Mouse (Mus musculus) fibroblast of lung, adult 2 months (primary cell): ENCODE data around the gene Sin3a.

ENCODE experiments used
- DNase-seq: peaks from one replicate; pipeline ENCODE4 v3.0.0-alpha.2; 2011; ENCODE audit warnings: low read depth

Gene Sin3a

DNA sequence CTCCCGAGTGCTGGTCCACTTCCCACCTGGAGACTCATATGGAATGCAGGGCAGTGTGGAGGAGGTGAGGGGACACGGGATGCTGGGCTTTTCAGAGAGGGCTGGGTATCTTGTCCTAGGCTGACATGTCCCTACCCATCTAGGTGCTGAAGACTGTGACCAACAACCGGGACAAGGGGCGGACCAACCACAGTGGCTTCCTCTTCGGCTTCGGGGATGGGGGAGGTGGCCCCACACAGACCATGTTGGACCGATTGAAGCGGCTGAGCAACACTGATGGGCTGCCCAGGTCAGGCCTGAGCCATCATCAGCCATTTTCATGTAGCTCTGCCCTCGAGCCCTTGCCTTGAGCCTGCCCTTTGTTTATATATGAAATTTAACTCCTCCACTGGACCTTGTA is 65.9 kb downstream of the Sin3a start:
- DNase-seq, result no peak

DNA sequence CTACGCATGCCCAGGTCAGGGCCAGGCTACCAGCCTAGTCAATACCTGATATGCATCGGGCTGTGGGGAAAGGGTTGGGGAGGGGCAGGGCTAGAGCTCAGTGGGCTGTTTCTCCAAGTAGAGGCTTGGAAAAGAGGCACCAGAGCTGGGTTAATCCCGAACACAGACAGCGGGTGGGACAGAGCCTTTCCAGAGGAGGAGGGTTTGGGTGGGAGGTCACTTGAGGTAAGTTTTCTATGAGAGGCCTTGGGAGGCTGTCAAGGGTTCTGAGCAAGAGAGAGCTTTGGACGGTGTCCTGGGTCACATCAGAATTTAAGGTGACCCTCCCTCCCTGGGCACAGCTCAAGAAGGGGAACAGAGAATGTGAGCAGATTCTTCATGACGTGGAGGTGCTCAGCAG is 66.7 kb downstream of the Sin3a start:
- DNase-seq, result no peak

DNA sequence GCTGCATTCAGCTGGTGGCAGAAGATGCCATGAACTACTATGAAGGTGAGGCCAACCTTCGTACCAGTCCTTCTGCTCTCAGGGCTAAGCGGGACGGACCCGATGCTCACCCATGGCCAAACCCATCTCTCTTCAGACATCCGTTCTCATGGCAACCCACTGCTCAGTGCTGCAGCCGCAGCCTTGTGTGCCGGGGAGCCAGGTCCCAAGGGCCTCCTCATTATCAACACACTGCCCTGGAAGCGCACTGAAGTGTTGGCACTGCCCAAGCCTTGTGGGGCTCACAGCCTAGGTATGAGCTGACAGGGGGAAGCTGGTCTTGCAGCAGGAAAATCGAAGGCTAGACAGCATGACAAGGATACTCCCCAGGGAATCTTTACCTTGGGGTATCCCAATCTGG is 67.3 kb downstream of the Sin3a start:
- no peak for DNase-seq

DNA sequence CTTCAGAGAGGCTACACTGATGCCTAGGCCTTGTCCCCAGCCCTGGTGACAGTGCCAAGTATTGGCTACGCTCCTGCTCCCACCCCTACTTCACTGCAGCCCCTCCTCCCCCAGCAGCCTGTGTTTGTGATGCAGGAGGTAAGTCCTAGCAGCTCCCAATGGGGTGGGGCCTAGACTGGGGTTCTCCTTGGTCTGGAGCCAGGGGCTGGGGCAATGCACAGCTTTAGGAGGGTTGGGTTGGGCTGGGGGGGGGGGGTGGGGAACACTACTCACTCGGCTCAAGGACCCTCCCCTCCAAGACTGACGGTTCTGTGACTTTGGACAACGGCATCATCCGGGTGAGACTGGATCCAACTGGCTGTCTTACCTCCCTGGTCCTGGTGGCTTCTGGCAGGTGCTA is 67.7 kb downstream of the Sin3a start:
- no peak for DNase-seq

DNA sequence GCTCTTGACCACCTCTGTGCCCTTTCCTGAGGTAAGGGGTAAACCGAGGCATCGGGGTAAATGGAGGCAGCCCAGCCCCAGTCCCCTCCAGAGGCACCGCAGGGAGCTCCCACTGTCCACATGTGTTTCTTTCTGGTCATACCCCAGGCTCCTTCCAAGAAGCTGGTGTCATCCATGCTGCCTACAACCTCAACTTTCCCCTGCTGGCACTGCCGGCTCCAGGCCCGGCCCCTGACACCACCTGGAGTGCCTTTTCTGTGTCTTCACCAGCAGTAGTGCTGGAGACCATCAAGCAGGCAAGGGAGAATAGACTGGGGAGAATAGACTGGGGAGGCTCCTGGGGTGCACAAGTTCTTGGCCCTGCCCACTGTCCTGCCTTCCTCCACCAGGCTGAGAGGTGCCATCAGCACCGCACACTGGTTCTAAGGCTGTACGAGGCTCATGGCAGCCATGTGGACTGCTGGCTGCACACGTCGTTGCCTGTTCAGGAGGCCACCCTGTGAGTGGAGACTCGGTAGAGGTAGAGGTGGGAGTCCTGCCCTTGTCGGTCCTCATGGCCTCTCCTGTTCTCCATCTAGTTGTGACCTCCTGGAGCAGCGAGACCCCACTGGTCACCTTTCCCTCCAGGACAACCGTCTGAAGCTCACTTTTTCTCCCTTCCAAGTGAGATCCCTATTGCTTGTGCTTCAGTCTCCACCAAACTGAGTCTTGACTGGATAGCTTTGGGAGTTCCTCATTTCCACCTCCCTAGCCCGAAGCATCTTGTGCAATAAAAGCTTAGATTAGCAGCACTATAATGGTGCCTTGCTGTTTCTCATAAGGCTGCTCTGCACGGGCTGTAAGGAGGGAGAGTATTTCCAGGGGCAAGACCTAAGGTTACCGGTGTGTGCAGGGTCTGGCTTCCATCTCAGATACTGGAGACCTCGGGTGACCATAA is 69.8 kb downstream of the Sin3a start:
- no peak for DNase-seq

DNA sequence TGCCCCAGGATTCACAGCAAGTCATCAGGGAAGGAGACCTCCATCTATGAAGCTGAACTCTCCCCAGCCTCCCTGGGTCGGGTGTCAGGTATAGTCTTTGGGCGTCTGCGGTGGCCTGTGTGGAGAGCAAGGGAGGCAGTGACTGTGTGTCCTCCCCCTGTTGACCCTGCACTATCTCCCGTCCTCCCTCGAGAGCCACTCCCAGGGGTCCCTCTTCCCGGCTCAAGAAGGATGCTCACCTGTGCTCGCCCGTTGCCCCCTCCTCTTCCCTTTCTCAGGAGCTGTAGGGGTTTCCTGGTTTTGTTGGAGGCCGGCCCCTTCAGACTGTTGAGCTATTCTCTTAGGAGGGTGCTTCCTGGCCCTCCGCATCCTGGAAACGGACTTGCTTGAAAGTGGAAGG is 71.4 kb downstream of the Sin3a start:
- DNase-seq, result no peak

DNA sequence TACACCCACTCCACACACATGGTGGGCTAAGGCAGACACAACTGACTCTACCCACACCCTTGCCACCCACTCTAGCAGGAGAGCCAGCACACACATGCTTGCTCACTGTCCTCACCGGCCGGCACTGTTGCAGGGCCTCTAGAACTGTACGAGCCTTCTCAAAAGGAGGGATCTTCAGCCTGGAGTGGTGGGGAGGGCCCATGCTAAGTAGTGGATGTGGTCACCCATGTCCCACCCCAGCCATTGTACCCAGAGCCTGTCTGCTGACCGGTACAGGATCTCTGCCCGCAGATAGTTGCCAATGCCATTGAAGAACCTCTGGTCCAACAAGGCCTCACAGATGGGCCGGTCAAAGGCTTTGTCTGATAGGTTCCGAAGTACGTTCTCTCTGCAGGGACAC is 73.0 kb downstream of the Sin3a start:
- no peak for DNase-seq

DNA sequence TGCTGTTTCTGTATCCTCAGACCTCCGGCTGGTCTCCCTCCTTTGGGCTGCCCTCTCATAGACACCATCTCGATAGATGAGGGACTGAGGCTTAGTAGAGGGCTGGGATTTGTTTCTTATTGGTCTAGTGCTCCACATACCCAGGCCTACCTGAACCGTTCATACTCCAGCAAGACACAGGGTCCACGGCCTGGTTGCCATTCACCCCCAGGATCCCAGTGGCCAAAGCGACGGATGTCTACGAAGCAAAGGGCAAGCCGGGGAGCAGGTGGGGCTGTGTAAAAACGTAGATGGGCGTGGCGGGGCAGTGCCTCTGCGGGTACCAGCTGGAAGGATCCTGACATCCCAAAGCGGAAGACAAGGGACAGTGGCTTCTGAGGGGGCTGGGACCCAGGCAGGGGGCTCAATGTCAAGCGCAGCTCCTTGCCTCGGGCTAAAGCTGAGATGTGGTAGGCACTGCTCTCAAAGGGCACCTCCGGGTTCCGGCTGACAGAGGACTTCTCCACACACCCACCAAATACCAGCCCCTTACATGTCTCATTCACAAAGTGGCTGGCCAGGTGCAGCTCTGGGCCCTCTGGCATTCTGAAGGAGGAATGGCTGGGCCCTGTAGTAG is 74.7 kb downstream of the Sin3a start:
- no peak for DNase-seq

DNA sequence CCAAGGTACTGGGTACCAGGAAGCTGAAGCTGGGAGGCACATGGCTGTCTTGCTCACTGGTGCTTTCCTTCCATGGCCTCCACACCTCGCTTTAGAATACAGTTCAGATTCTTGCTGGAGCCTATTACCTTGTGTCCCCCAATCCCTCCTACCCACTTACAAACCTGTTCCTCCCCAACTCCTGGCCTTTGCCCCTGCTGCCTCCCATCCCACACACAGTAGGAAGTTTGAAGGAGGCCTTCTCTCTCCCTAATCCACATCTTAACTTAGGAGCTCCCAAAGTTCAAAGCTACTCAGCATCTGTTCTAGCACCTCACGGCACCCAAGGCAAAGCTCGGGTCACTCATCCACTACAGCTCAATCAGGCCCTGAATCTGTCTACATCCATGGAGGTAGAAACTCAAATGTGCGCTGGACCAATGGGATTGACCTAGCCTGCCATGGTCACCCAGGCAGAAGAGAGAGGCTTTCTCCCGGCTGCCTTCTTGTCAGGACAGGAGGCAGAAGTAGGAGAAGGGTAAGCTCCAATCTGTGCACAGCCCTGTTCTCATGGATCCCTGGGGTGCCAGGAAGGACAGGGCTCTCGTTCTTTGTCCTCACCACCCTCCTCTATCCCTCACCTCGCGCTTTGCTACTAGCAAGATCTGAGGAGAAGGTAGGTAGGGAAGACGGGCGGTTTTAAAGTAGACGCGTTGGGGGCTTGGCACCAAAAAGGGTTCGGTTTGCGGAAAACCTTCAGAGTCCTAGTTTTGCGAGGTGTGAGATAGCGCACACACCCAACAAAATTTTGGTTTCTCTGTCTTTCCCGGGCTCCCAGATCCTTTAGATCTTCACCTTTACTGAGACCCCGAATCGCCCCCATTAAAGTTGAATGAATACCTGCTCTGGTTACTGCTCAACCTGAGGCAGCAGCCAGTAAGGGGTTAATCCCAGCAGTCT is 75.6 kb downstream of the Sin3a start:
- no peak for DNase-seq

DNA sequence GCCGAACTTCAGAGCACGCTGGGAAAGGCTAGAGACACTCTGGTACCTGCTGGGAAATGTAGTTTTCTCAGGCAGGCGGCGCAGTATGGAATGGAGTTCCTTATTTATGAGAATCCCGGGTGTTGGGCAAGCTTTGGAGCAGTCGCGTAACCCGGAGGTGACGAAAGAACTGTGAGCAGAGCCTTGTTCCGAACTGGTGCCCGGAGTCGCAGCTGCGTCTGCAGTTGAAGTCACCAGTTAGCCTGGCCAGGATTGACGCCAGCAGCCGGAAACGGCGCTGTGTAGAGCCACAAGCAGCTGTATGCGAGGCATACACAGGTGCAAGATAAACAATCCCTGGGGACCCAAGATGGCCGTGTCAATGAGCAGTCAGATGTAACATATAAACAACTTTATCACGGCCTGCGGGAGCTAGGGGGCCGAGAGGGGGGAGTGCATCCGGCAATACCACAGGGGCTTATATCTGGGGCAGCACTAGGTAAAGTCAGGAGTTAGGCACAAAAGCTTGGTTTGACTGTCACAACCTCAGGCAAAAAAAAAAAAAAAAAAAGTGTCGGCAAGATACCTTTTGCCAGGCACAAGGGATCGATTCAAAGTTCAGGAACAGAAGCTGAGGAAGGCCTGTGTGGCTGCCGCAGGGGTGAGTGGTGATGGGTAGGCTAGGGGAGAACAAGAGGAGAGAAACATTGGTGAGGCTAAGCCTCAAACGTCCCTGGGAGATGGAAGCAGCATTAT is 76.5 kb downstream of the Sin3a start, which contains the start of gene Neil1:
Gene Neil1, minus strand, starts transcription at position 162 of the 735 bp plus-strand sequence.
- peak; percentile 93 for DNase-seq

DNA sequence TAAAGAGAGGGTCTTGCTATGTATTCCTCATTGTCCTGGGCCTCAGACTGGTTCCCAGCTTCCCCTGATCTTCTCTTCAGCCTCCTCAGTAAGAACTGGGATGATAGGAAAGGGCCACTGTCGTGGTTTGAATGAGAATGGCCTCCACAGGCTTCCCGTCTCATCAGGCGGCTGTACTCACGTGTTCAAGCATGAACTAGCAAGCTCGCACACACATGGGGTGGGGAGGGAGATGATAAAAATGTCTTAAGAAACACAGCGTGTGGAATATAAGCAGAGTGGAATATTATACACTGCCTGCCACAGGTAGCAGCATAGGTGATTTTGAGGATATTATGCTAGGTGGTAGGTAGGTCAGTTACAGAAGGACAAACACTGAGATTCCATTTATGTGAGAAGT is 77.2 kb downstream of the Sin3a start:
- DNase-seq, result no peak

DNA sequence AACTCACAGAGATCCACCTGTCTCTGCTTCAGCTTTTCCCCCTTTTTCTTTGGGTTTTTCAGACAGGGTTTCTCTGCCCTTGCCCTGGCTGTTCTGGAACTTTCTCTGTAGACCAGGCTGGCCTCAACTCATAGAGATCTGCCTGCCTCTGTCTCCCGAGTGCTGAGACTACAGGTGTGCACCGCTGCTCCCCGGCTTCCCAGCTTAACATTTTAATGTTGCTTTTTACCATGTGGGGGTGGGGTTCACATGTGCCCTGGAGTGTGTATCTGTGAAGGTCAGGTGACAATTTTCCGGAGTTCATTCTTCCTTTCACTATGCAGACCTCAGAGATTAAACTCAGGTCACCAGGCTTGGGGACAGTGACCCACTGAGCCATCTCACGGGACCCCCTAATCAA is 78.4 kb downstream of the Sin3a start:
- no peak for DNase-seq

DNA sequence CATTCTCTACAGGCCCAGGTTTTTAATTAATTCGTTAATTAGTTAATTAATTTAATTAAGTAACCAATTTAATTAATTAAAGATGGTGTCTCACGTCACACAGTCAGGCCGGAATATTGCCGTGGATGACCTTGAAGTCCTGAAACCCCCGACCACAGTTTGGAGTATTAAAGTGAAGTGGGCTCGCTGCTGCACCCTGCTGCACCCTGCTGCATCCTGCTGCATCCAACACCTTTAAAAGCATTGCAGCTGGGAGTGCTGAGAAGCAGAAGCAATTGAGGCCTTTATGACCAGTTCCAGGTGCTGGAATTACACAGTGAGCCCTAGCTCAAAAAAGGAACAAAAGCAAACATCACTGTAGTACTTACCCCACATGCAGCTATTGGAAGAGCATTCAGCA is 80.5 kb downstream of the Sin3a start:
- no peak for DNase-seq

DNA sequence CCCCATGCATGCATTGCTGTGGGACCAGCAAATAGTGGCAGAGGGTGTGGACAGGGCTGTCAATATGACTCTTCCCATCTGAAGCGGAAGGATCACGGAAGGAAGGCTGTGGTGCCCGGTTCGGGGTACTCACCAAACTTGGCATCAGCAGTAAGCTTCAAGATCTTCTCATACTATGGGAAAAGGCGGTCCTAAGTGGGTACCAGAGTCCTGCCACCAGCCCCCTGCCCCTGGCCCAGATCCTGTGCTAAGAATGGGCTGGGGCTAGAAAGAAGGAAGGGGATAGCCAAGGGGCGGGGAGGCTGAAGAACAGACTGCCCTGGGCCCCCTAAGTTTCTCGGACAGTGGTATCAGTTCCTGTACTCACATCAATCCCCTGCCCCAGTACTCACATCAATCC is 84.5 kb downstream of the Sin3a start:
- no peak for DNase-seq

DNA sequence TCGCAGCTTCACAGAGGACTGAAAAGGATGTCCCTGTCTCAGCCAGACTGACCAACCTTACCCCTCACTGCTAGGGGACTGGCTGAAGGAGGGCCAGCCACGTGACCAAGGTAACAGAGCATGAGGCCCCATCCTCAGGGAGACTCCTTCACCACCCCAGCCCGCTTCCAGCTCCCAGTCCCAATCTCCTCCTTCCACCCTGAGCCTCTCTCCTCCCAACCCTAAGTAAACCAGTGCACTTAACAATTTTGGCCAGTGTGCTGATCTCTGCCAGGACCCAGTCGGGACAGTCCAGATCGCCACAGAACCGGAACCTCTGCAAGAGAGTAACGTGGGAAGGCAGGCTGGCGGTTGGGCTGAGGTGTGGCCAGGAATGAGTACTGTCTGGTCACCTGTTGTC is 85.0 kb downstream of the Sin3a start:
- DNase-seq, result no peak

DNA sequence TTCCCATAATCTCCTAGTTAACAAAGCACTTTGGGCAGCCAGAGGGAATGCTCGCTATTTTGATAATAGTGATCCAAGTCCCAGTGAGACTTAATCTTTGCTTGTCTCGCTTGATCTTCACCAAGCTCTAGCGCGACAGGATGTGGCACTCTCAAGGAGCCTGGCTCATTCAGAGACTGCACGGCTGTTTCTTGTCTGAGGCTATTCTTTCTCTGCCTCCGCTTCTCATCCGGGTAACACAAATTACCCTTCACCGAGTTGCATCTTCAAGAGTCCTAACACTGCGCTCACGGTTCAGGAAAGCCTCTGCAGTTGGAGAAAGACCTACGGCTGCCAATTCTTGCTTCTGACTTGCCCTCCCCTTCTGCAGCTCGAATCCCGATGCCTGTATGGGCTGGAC is 85.7 kb downstream of the Sin3a start:
- DNase-seq, result no peak

DNA sequence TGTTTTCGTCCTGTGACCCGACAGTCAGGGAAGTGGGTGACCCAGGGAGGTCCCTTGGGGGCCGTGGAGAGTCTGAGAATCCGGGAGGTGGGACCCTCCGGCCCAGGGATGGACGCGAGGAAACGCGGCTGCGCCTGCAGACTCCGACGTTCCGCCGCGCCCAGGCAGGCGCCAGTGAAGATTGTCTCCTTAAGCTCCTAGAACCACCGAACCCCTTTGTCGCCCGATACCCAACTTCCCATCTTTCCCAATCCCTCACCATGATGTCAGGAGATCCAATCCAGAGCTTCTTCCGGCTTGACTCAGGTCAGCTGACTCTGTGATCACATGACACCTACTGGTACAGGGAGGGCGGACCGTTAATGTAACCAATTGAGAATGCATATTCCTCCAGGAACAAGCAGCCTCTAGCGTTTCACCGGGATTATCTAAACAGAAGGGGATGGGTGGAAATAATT is 86.2 kb downstream of the Sin3a start, which contains the start of gene Commd4:
Gene Commd4, minus strand, starts transcription at position 319 of the 458 bp plus-strand sequence.
- DNase-seq, result peak; percentile 87

DNA sequence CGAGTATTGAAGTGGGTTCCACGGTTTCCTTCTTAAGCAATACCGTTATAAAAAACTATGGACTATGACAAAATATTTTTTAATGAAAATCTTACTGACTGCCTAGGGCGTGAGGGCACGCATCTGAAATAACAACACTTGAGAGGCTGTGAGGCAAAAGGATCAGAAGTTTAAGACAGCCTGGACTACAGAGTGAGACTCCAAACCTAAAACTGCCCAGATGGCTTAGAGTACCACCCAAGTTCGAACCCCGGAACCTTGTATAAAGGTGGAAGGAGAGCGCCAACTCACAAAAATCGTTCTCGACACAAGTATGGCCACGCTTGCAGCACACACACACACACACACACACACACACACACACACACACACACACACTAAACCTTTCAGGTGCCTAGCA is 86.7 kb downstream of the Sin3a start:
- no peak for DNase-seq

DNA sequence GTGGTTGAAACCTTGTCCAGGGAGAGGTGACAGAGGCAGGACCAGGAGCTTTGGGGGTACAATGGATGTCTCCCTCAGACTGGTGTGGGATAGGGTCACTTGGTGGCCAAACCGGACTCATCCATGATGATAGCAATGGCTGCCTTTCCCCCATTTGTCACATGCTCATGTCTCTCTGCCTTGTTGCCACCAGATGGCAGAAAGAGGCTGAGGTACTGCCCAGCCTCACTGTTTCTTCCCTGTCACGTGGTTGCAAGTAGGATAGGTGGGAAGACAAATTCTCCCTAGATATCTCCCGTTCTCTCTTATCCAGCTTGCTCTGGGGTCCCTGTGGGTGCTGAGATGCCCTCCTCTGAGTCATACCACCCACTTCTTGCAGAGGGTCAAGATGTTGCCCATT is 90.7 kb downstream of the Sin3a start:
- no peak for DNase-seq

DNA sequence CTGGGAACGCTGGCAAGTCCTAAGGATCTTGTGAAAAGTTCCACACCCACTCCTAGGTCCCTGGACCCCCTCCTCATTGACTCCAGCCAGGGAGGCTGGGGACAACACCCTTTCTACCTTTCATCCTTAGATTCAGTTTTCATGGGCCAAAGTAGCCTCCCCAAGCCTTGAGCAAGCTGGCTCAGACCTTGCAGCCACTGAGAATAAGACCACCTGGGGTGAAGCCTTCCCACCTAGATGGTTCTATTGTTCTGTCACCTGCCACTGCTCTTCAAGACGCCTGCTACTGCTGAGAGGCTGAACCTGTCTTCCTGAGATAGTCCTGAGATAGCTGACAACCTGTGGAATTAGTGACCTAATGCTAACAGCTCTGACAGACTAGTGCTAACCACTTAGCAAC is 91.3 kb downstream of the Sin3a start:
- no peak for DNase-seq

DNA sequence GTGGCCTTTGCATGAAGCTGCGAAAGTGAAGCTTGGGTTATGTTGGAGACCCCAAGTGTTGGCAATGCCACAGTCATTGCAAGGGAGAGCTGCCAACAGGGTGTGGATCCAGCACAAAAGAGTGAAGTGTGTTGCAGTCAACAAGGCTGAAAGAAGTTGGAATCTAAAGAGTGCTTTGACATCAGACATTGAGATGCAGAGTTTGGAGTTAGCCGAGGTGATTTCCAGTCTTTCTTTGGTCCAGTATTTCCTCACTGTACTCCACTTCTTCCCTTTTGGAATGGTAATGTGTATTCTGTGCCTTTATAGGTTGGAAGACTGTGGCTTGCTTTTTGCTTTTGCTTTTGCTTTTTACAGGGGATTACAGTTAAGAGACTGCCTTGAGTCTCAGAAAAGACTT is 94.3 kb downstream of the Sin3a start:
- no peak for DNase-seq

DNA sequence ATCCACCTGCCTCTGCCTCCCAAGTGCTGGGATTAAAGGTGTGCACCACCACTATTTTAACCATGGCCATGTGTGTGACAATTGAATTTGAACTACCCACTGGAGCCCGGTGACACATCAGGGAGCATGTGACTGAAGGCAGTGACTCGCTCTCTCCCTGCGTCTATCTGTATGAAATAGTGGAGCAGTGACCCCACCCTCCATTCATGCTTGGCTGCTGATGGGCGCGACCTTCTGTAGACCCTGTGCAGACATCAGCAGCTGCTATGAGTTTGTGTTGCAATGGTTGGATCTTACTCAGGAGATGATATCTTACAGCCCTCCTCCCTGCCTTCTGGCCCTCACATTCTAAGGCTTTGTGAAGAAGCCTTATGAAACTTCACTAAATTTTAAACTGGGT is 96.6 kb downstream of the Sin3a start:
- no peak for DNase-seq
